8 mouse cellular contexts compared by ENCODE assay signal in genomic region chrX:122396781-122397581, GRCm38 (mm10). TPM values are rescaled to one million over a fixed set of nuclear protein-coding genes. Genes with fewer than 3 reads are reported as not detected.
A peak's percentile ranks its signal among the peaks of the same experiment; 100 is the strongest.
DNase-seq lines count a peak whose midpoint lies in the region; ATAC-seq lines count a peak whose summit lies in the region.

Nap1l3 (minus strand) TSS chrX:122397401.

- WGBS in embryonic facial prominence, embryonic 11.5 days, result 7% methylated on average over 34 of the region's 39 CpGs
- 10% methylated on average over 39 of the region's 39 CpGs for WGBS in intestine, embryonic 15.5 days

- no peak within 1 kb of the TSS for H3K27ac ChIP-seq in embryonic facial prominence, embryonic 11.5 days (replicated peaks; ENCODE audit: low read depth, low read length)
- H3K27ac ChIP-seq in intestine, embryonic 15.5 days, result no peak within 1 kb of the TSS

- no peaks in the 10 kb centered on the region for H3K4me1 ChIP-seq in embryonic facial prominence, embryonic 11.5 days (ENCODE audit: control insufficient read depth, insufficient read depth, low read length)
- no peaks in the 10 kb centered on the region for H3K4me1 ChIP-seq in intestine, embryonic 15.5 days (replicated peaks)
- H3K4me1 ChIP-seq in megakaryocyte, embryonic 14.5 days, result peaks cover 7% of the 10 kb centered on the region; the same call in 1 of the 2 replicates

- peak; percentile 65 to 72 for DNase-seq in adrenal gland, postnatal 36 days
- DNase-seq in embryonic facial prominence, embryonic 11.5 days (ENCODE audit: low spot score), result peak; percentile 74
- peak; percentile 21 to 37 for DNase-seq in gastrocnemius, postnatal 4 days (ENCODE audit: low spot score in 2 of 2)
- DNase-seq in left cerebral cortex, postnatal 10 days (ENCODE audit: extremely low spot score in 1 of 2, low spot score in 2 of 2), result peak; percentile 68 to 82
- peak; percentile 45 for DNase-seq in right cerebral cortex, postnatal 14 days

- peak within 1 kb of the TSS; percentile 50 for H3K4me3 ChIP-seq in embryonic facial prominence, embryonic 11.5 days (ENCODE audit: low read depth, low read length)
- peak within 1 kb of the TSS; percentile 52 for H3K4me3 ChIP-seq in intestine, embryonic 15.5 days (replicated peaks)
- H3K4me3 ChIP-seq in megakaryocyte, embryonic 14.5 days (replicated peaks), result peak within 1 kb of the TSS; percentile 96

- H3K4me2 ChIP-seq in embryonic facial prominence, embryonic 11.5 days (ENCODE audit: low read depth, low read length), result peak within 1 kb of the TSS; percentile 39
- peak within 1 kb of the TSS; percentile 65 for H3K4me2 ChIP-seq in intestine, embryonic 15.5 days (replicated peaks)

- intact Hi-C loops in left cerebral cortex, postnatal 10 days (cut with DNase I), result no loop called here

- H3K9ac ChIP-seq in embryonic facial prominence, embryonic 11.5 days (replicated peaks; ENCODE audit: low read length), result peak within 1 kb of the TSS; percentile 51
- peak within 1 kb of the TSS; percentile 39 for H3K9ac ChIP-seq in intestine, embryonic 15.5 days

- no peaks in the 10 kb centered on the region for H3K36me3 ChIP-seq in embryonic facial prominence, embryonic 11.5 days (replicated peaks; ENCODE audit: control insufficient read depth, insufficient read depth, low read depth, low read length)
- no peaks in the 10 kb centered on the region for H3K36me3 ChIP-seq in intestine, embryonic 15.5 days
- H3K36me3 ChIP-seq in megakaryocyte, embryonic 14.5 days (replicated peaks; ENCODE audit: low read length), result no peaks in the 10 kb centered on the region

- peak; percentile 98 for ATAC-seq in embryonic facial prominence, embryonic 11.5 days (replicated peaks; ENCODE audit: insufficient number of reproducible peaks, low FRiP score, low TSS enrichment, low read depth)
- peak; percentile 100 for ATAC-seq in intestine, embryonic 15.5 days
- no peak for ATAC-seq in monocyte, adult 5-6 weeks (replicated peaks; ENCODE audit: insufficient number of reproducible peaks, low FRiP score, low TSS enrichment, poor library complexity, severe bottlenecking)

- no peaks in the 10 kb centered on the region for H3K9me3 ChIP-seq in embryonic facial prominence, embryonic 11.5 days (replicated peaks; ENCODE audit: control insufficient read depth, low read length)
- no peaks in the 10 kb centered on the region for H3K9me3 ChIP-seq in intestine, embryonic 15.5 days
- no peaks in the 10 kb centered on the region for H3K9me3 ChIP-seq in megakaryocyte, embryonic 14.5 days

- H3K27me3 ChIP-seq in embryonic facial prominence, embryonic 11.5 days (ENCODE audit: control insufficient read depth, insufficient read depth, low read length), result no peaks in the 10 kb centered on the region
- H3K27me3 ChIP-seq in intestine, embryonic 15.5 days (replicated peaks), result no peaks in the 10 kb centered on the region
- peaks cover 6% of the 10 kb centered on the region for H3K27me3 ChIP-seq in megakaryocyte, embryonic 14.5 days (replicated peaks)

RNA-seq across cellular contexts. Expression of gene Nap1l3, which starts in this region (rescaled TPM):
- total RNA-seq in adrenal gland, postnatal 36 days (2021), result 1 to 10 TPM; 2.3 to 3.0 TPM
- polyA plus RNA-seq in embryonic facial prominence, embryonic 11.5 days (2014; fragmentation: Nextera tagmentation; extraction: Ambion mirVana), result 6.8 and 7.6 TPM in 2 replicates
- 1 to 10 TPM; 1.9 to 2.0 TPM for total RNA-seq in gastrocnemius, postnatal 4 days (2021)
- 2.9 and 3.8 TPM in 2 replicates for polyA plus RNA-seq in intestine, embryonic 15.5 days (2015; fragmentation: Nextera tagmentation; extraction: Ambion mirVana)
- total RNA-seq in left cerebral cortex, postnatal 10 days (2021), result 10 to 100 TPM; 53.8 to 62.3 TPM
- 0.31 TPM in 1 of 2 replicates, not detected in the other for polyA plus RNA-seq in megakaryocyte, embryonic 14.5 days (2012; ENCODE audit: insufficient read depth, low replicate concordance)
- 0.38 to 2.2 TPM (median 1.5 TPM) in 3 replicates for total RNA-seq in monocyte, adult 5-6 weeks (2017)

Comparison
In these comparisons a context has a peak if more than half of its experiments do, and no peak if none do; other contexts are left out.
1. RNA of gene Nap1l3 (total RNA-seq): 53.8 to 62.3 TPM in left cerebral cortex, postnatal 10 days; 2.3 to 3.0 TPM in adrenal gland, postnatal 36 days, 1.9 to 2.0 TPM in gastrocnemius, postnatal 4 days and 0.38 to 2.2 TPM in monocyte, adult 5-6 weeks; every median in the first group is over 10 times any median in the second.
2. Peak in every context shown above with its lines, with median percentiles within 50 percentile points of each other: DNase-seq and H3K4me3 ChIP-seq.